Mouse (Mus musculus): Measurements from ENCODE around the gene Kdelr3. TPM values are rescaled to one million over a fixed set of nuclear protein-coding genes. Genes with fewer than 3 reads are reported as not detected.

Gene Kdelr3
- polyA plus RNA-seq, 1 experiment from 2014 or later: 35.8 TPM

DNA sequence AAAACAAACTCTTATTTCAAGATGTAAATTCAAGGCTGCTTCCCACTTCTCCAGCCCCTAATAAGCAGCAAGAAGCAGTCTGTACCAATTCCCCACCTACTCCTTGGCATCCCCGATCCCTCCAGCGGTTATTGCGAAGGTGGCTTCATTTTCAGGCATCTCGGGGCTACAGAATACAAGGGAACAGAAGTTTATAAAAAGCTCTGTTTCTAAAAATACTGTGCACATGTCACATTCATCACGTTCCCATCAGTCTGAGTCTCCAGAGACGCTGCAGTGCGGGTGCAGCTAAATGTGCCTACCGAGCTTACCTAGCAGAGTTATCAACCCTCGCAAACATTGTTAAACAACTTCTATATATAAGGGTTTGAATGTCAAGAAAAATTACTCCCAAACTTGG lies 46.2 kb downstream of the Kdelr3 start:
- DNase-seq (ENCODE audit: low read depth, low spot score) (no peak), ATAC-seq (no peak)
- ChIA-PET POLR2A (no interaction called here), CTCF (interaction anchor here (1.4 to 1.8 kb wide), 2 partner anchors 25 to 95 kb away, joined by 4 to 6 read pairs; no protein-coding TSS in a partner anchor)
- peaks cover 33% of the 10 kb centered on the region for H3K27me3 ChIP-seq
- TF ChIP-seq CTCF (IDR thresholded peaks at IDR 0.05): no peak
- in situ Hi-C loops (cut with MboI; ENCODE audit: low pct_unique_long_range_greater_than_20kb): no loop called here

DNA sequence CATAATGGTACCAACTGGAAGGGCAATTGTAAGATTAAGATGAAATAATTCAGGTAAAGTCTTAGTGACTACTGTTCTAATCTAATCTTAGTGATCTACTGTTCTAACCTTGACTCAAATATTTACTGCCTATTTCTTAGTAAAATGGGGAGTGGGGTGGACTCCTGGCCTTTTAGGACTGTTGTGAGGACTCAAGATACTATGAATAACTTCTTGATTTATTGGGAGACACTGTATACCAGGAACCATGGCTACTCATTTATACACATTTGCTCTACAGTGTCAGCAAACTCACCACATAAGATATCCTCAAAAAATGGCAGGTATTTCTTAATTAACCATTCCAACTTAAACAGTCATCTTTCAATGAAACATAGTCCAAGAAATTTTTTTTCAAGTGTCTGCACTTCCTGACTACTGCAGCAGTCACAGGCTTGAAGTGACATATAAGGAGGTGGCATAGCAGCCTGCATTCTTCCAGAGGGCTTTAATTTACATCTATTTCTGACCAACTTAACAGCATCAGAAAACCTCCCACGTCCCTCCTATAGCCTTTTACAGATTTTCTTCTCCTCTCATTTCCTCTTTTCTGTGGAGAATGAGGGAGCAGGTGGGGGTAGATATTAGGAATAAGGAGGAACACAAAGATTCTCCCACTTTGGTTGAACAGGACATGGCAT lies 59.5 kb downstream of the Kdelr3 start:
- DNase-seq (ENCODE audit: low read depth, low spot score): no peak
- no peak for TF ChIP-seq CTCF (IDR thresholded peaks at IDR 0.05)
- peaks cover 15% of the 10 kb centered on the region for H3K27me3 ChIP-seq
- in situ Hi-C loops (cut with MboI; ENCODE audit: low pct_unique_long_range_greater_than_20kb): no loop called here
- POLR2A ChIA-PET: no interaction called here
- no peak for ATAC-seq
- CTCF ChIA-PET: no interaction called here

DNA sequence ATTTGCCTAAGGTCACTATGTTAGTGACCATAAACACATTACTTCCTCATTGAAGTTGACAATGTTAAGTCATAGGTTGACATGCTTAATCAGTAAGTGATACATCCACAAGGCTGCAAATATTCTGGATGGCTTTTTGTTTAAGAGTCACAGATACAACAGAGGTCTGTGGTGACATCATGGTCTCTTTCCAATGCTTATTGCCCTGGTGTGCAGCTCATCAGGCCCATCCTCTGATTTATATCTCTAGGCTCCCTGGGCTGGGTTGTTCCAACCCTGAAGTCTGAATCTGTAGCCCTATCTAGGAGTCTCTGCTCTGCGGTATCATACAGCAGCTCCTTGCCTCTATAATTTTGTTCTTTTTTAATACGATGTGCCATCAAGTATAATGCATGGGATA lies 60.7 kb downstream of the Kdelr3 start:
- ATAC-seq (no peak), DNase-seq (ENCODE audit: low read depth, low spot score) (no peak)
- POLR2A ChIA-PET: no interaction called here
- H3K27me3 ChIP-seq: peaks cover 8% of the 10 kb centered on the region
- CTCF ChIA-PET: interaction anchor here (1.4 to 1.5 kb wide), 2 partner anchors 8 to 12 kb away, joined by 3 read pairs; no protein-coding TSS in a partner anchor
- TF ChIP-seq CTCF (IDR thresholded peaks at IDR 0.05): no peak
- in situ Hi-C loops (cut with MboI; ENCODE audit: low pct_unique_long_range_greater_than_20kb): no loop called here

Other genes with a start within 250 kb of the Kdelr3 start
- 75.9 TPM for gene Baiap2l2, start 230.9 kb upstream of the Kdelr3 start, polyA plus RNA-seq (2021)
- gene Pla2g6, start 188.0 kb upstream of the Kdelr3 start, polyA plus RNA-seq (2021): 32.8 TPM
- gene Maff, start 169.8 kb upstream of the Kdelr3 start, polyA plus RNA-seq (2021): 47.8 TPM
- 129 TPM for gene Tmem184b, start 112.8 kb upstream of the Kdelr3 start, polyA plus RNA-seq (2021)
- 128 TPM for gene Csnk1e, start 60.8 kb upstream of the Kdelr3 start, polyA plus RNA-seq (2021)
- gene Kcnj4, start 11.2 kb upstream of the Kdelr3 start, polyA plus RNA-seq (2021): 3.8 TPM
- gene Ddx17, start 30.3 kb downstream of the Kdelr3 start, polyA plus RNA-seq (2021): 326 TPM
- 0.15 TPM for gene Dmc1, start 88.7 kb downstream of the Kdelr3 start, polyA plus RNA-seq (2021)
- 4.6 TPM for gene Fam227a, start 142.5 kb downstream of the Kdelr3 start, polyA plus RNA-seq (2021)
- gene Cby1, start 142.8 kb downstream of the Kdelr3 start, polyA plus RNA-seq (2021): 46.0 TPM
- 201 TPM for gene Tomm22, start 154.4 kb downstream of the Kdelr3 start, polyA plus RNA-seq (2021)
- 43.4 TPM for gene Josd1, start 171.5 kb downstream of the Kdelr3 start, polyA plus RNA-seq (2021)
- 33.4 TPM for gene Gtpbp1, start 174.4 kb downstream of the Kdelr3 start, polyA plus RNA-seq (2021)
- gene Sun2, start 226.1 kb downstream of the Kdelr3 start, polyA plus RNA-seq (2021): 69.6 TPM